Mouse (Mus musculus) kidney, adult 2 months (tissue): ENCODE measurements around the gene Gm10718. TPM values are rescaled to one million over a fixed set of nuclear protein-coding genes. Genes with fewer than 3 reads are reported as not detected.
"Not testable (repeated sequence)": the region's sequence is repeated elsewhere in the genome, so short reads cannot be mapped to it uniquely, and the experiment has no call there.

Experiments
- DNase-seq: peaks from one replicate; pipeline ENCODE4 v3.0.0; 2021
- H3K27ac ChIP-seq: fragments of 200-500 bp; 2 replicates; pipeline ENCODE4 v1.5.1; 2012; ENCODE audit warnings: low read depth, low read length, control low read depth, inconsistent platforms; ENCODE audit not compliant: insufficient read depth
- H3K27me3 ChIP-seq: fragments of 200-500 bp; replicated peaks from 2 replicates; pipeline ENCODE4 v1.6.1; 2012; ENCODE audit warnings: mild to moderate bottlenecking, moderate library complexity, low read length, inconsistent platforms; ENCODE audit not compliant: control insufficient read depth, insufficient read depth
- H3K36me3 ChIP-seq: fragments of 200-500 bp; 2 replicates; pipeline ENCODE4 v1.6.1; 2012; ENCODE audit warnings: mild to moderate bottlenecking, moderate library complexity, low read length, inconsistent platforms; ENCODE audit not compliant: control insufficient read depth, insufficient read depth
- H3K4me1 ChIP-seq: fragments of 200-500 bp; 2 replicates; pipeline ENCODE4 v1.6.1; 2011; ENCODE audit warnings: low read length; ENCODE audit not compliant: control insufficient read depth, insufficient read depth
- H3K4me3 ChIP-seq: fragments of 200-500 bp; 2 replicates; pipeline ENCODE4 v1.5.1; 2011; ENCODE audit warnings: mild to moderate bottlenecking, low read depth, low read length, control low read depth; ENCODE audit not compliant: insufficient read depth
- WGBS: fragments of 180-500 bp; shearing (Covaris S2); methylation state at CpG from one replicate; pipeline ENCODE4 v1.1.7; 2018; 5-methylcytosine and 5-hydroxymethylcytosine counted together
- polyA plus RNA-seq: library from polyadenylated mRNA; depleted of rRNA; stranded (reverse); fragments of >200 nt; gene quantifications from 2 replicates; pipeline ENCODE4 v1.2.3, GENCODE M21; 2012; rRNA removed

The Gm10718 gene
- polyA plus RNA-seq, 1 experiment = not detected

DNA sequence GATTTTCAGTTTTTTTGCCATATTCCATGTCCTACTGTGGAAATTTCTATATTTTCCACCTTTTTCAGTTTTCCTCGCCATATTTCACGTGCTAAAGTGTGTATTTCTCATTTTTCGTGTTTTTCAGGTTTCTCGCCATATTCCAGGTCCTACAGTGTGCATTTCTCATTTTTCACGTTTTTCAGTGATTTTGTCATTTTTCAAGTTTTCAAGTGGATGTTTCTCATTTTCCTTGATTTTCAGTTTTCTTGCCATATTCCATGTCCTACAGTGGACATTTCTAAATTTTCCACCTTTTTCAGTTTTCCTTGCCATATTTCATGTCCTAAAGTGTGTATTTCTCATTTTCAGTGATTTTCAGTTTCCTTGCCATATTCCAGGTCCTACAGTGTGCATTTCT, 2.8 kb downstream of the Gm10718 start:
- not testable (repeated sequence) for H3K36me3 ChIP-seq, DNase-seq, H3K27me3 ChIP-seq, H3K27ac ChIP-seq, H3K4me1 ChIP-seq, H3K4me3 ChIP-seq
- WGBS = 80% methylated on average over 5 of the region's 5 CpGs

DNA sequence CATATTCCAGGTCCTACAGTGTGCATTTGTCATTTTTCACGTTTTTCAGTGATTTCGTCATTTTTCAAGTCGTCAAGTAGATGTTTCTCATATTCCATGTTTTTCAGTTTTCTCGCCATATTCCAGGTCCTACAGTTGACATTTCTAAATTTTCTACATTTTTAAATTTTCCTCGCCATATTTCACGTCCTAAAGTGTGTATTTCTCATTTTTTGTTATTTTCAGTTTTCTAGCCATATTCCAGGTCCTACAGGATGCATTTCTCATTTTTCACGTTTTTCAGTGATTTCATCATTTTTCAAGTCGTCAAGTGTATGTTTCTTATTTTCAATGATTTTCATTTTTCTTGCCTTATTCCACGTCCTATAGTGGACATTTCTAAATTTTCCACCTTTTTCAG, 3.4 kb downstream of the Gm10718 start:
- not testable (repeated sequence) for H3K27ac ChIP-seq, H3K4me3 ChIP-seq, H3K27me3 ChIP-seq, DNase-seq, H3K36me3 ChIP-seq, H3K4me1 ChIP-seq
- WGBS = 71% methylated on average over 9 of the region's 9 CpGs

DNA sequence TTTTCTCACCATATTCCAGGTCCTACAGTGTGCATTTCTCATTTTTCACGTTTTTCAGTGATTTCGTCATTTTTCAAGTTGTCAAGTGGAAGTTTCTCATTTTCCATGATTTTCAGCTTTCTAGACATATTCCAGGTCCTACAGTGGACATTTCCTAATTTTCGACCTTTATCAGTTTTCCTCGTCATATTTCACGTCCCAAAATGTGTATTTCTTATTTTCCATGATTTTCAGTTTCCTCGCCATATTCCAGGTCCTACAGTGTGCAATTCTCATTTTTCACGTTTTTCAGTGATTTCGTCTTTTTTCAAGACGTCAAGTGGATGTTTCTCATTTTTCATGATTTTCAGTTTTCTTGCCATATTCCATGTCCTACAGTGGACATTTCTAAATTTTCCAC, 3.9 kb downstream of the Gm10718 start:
- not testable (repeated sequence) for H3K4me3 ChIP-seq, H3K36me3 ChIP-seq, H3K27ac ChIP-seq, DNase-seq, H3K27me3 ChIP-seq, H3K4me1 ChIP-seq
- WGBS = 73% methylated on average over 9 of the region's 9 CpGs

DNA sequence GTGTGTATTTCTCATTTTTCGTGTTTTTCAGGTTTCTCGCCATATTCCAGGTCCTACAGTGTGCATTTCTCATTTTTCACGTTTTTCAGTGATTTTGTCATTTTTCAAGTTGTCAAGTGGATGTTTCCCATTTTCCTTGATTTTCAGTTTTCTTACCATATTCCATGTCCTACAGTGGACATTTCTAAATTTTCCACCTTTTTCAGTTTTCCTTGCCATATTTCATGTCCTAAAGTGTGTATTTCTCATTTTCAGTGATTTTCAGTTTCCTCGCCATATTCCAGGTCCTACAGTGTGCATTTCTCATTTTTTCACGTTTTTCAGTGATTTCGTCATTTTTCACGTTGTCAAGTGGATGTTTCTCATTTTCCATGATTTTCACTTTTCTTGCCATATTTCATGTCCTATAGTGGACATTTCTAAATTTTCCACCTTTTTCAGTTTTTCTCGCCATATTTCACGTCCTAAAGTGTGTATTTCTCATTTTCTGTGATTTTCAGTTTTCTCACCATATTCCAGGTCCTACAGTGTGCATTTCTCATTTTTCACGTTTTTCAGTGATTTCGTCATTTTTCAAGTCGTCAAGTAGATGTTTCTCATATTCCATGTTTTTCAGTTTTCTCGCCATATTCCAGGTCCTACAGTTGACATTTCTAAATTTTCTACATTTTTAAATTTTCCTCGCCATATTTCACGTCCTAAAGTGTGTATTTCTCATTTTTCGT, 6.1 kb downstream of the Gm10718 start:
- H3K36me3 ChIP-seq, H3K4me3 ChIP-seq, H3K27me3 ChIP-seq, H3K4me1 ChIP-seq, H3K27ac ChIP-seq: not testable (repeated sequence)
- WGBS = 69% methylated on average over 14 of the region's 16 CpGs
- peak; percentile 45 for DNase-seq

DNA sequence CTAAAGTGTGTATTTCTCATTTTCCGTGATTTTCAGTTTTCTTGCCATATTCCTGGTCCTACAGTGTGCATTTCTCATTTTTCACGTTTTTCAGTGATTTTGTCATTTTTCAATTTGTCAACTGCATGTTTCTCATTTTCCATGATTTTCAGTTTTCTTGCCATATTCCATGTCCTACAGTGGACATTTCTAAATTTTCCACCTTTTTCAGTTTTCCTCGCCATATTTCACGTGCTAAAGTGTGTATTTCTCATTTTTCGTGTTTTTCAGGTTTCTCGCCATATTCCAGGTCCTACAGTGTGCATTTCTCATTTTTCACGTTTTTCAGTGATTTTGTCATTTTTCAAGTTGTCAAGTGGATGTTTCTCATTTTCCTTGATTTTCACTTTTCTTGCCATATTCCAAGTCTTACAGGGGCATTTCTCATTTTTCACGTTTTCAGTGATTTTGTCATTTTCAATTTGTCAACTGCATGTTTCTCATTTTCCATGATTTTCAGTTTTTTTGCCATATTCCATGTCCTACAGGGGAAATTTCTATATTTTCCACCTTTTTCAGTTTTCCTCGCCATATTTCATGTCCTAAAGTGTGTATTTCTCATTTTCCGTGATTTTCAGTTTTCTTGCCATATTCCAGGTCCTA, 7.5 kb downstream of the Gm10718 start:
- not testable (repeated sequence) for H3K36me3 ChIP-seq, H3K27me3 ChIP-seq, H3K4me3 ChIP-seq, H3K4me1 ChIP-seq, H3K27ac ChIP-seq, DNase-seq
- 70% methylated on average over 3 of the region's 10 CpGs for WGBS

DNA sequence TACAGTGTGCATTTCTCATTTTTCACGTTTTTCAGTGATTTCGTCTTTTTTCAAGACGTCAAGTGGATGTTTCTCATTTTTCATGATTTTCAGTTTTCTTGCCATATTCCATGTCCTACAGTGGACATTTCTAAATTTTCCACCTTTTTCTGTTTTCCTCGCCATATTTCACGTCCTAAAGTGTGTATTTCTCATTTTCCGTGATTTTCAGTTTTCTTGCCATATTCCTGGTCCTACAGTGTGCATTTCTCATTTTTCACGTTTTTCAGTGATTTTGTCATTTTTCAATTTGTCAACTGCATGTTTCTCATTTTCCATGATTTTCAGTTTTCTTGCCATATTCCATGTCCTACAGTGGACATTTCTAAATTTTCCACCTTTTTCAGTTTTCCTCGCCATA, 11.0 kb downstream of the Gm10718 start, which contains the start of gene Gm17535:
Gm17535 (plus strand) TSS at position 301 of the 400 bp plus-strand sequence.
- not testable (repeated sequence) for H3K4me1 ChIP-seq, H3K27ac ChIP-seq, H3K27me3 ChIP-seq, H3K4me3 ChIP-seq, H3K36me3 ChIP-seq, DNase-seq
- 47% methylated on average over 1 of the region's 8 CpGs for WGBS

DNA sequence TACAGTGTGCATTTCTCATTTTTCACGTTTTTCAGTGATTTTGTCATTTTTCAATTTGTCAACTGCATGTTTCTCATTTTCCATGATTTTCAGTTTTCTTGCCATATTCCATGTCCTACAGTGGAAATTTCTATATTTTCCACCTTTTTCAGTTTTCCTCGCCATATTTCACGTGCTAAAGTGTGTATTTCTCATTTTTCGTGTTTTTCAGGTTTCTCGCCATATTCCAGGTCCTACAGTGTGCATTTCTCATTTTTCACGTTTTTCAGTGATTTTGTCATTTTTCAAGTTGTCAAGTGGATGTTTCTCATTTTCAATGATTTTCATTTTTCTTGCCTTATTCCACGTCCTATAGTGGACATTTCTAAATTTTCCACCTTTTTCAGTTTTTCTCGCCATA, 13.2 kb downstream of the Gm10718 start, which contains the start of gene Gm10715:
Gm10715 (plus strand) TSS at position 301 of the 400 bp plus-strand sequence.
- H3K36me3 ChIP-seq, DNase-seq, H3K27me3 ChIP-seq, H3K4me1 ChIP-seq, H3K27ac ChIP-seq, H3K4me3 ChIP-seq: not testable (repeated sequence)
- WGBS = 82% methylated on average over 8 of the region's 8 CpGs

DNA sequence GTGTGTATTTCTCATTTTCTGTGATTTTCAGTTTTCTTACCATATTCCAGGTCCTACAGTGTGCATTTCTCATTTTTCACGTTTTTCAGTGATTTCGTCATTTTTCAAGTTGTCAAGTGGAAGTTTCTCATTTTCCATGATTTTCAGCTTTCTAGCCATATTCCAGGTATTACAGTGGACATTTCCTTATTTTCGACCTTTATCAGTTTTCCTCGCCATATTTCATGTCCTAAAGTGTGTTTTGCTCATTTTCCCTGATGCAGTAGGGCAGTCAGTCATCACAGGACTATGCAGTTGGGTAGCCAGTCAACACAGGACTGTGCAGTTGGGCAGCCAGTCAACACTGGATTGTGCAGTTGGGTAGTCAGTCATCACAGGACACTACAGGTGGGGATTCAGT, 14.8 kb downstream of the Gm10718 start:
- not testable (repeated sequence) for H3K4me1 ChIP-seq, H3K27me3 ChIP-seq, DNase-seq, H3K36me3 ChIP-seq, H3K4me3 ChIP-seq, H3K27ac ChIP-seq
- WGBS = 72% methylated on average over 4 of the region's 4 CpGs

Other genes starting within 250 kb of the Gm10718 start
- not detected in 2 replicates for gene Gm10722, start 22.6 kb upstream of the Gm10718 start, polyA plus RNA-seq
- gene Gm11168, start 20.2 kb upstream of the Gm10718 start, polyA plus RNA-seq = not detected in 2 replicates
- not detected in 2 replicates for gene Gm10721, start 10.4 kb upstream of the Gm10718 start, polyA plus RNA-seq
- not detected in 2 replicates for gene Gm10720, start 7.9 kb upstream of the Gm10718 start, polyA plus RNA-seq
- not detected in 2 replicates for gene Gm10719, start 6.1 kb upstream of the Gm10718 start, polyA plus RNA-seq
- not detected in 2 replicates for gene Gm10717, start 1.9 kb downstream of the Gm10718 start, polyA plus RNA-seq
- gene Gm17535, start 11.1 kb downstream of the Gm10718 start, polyA plus RNA-seq = not detected in 2 replicates
- not detected in 2 replicates for gene Gm10715, start 13.3 kb downstream of the Gm10718 start, polyA plus RNA-seq